Mouse (Mus musculus) bone marrow macrophage, adult 2 months (primary cell): ENCODE results near the gene Gdf1.

ENCODE experiments used
- CTCF ChIP-seq: IDR thresholded peaks from 2 replicates; pipeline ENCODE4 v1.5.1; 2012; ENCODE audit warnings: low read depth, mild to moderate bottlenecking, low read length, moderate library complexity
- POLR2A ChIP-seq: IDR thresholded peaks from 2 replicates; pipeline ENCODE4 v1.6.1; 2012; ENCODE audit warnings: mild to moderate bottlenecking, low read depth, low read length, borderline replicate concordance

GRCm38 (mm10) chr8:70375212-70375859 is 45.7 kb downstream of the Gdf1 start:
- TF ChIP-seq CTCF: no peak
- no peak for TF ChIP-seq POLR2A
